Mouse (Mus musculus) MEL (cell line): ENCODE measurements around the gene Cntf. TPM values are rescaled to one million over a fixed set of nuclear protein-coding genes. Genes with fewer than 3 reads are reported as not detected.

ENCODE experiments used
- DNase-seq: peaks from one replicate; pipeline ENCODE4 v3.0.0; 2011; ENCODE audit warnings: low read depth, low spot score
- H3K27ac ChIP-seq: 2 replicates; pipeline ENCODE4 v1.5.1; 2012; ENCODE audit warnings: low read depth, mild to moderate bottlenecking, control low read depth, low read length, moderate library complexity; ENCODE audit not compliant: control insufficient read depth
- H3K27me3 ChIP-seq, 2 experiments: fragments of 150-350 bp in 1 of 2; sonication (generic) in 1 of 2; 2 replicates each; pipeline ENCODE4 v1.6.1; 2012; ENCODE audit warnings: low read length in 2 of 2, mild to moderate bottlenecking in 2 of 2, improper control_type of control experiment in 1 of 2, moderate library complexity in 1 of 2; ENCODE audit not compliant: insufficient read depth in 2 of 2, control insufficient read depth in 1 of 2
- H3K36me3 ChIP-seq, 2 experiments: 2 replicates each; pipeline ENCODE4 v1.6.1; 2012 to 2014; ENCODE audit warnings: low read length in 2 of 2, improper control_type of control experiment in 1 of 2, inconsistent platforms in 1 of 2, mild to moderate bottlenecking in 1 of 2; ENCODE audit not compliant: insufficient read depth in 2 of 2, control insufficient read depth in 1 of 2
- H3K4me1 ChIP-seq, 2 experiments: fragments of 150-350 bp in 1 of 2; sonication (generic) in 1 of 2; 2 replicates each; pipeline ENCODE4 v1.6.1; 2012; ENCODE audit warnings: low read length in 2 of 2, improper control_type of control experiment in 1 of 2, mild to moderate bottlenecking in 1 of 2; ENCODE audit not compliant: insufficient read depth in 2 of 2, control insufficient read depth in 1 of 2
- H3K4me3 ChIP-seq, 2 experiments: fragments of 150-350 bp in 1 of 2; sonication (generic) in 1 of 2; 2 replicates each; pipeline ENCODE4 v1.5.1; 2012; ENCODE audit warnings: low read depth in 2 of 2, low read length in 2 of 2, mild to moderate bottlenecking in 2 of 2, moderate library complexity in 2 of 2, control low read depth in 1 of 2, improper control_type of control experiment in 1 of 2; ENCODE audit not compliant: control insufficient read depth in 1 of 2, insufficient read depth in 1 of 2
- H3K79me2 ChIP-seq: 2 replicates; pipeline ENCODE4 v1.6.1; 2012; ENCODE audit warnings: mild to moderate bottlenecking, low read length, moderate library complexity; ENCODE audit not compliant: control insufficient read depth, poor library complexity, insufficient read depth
- H3K9ac ChIP-seq: 2 replicates; pipeline ENCODE4 v1.6.1; 2012; ENCODE audit warnings: low read depth, mild to moderate bottlenecking, control low read depth, low read length, moderate library complexity; ENCODE audit not compliant: control insufficient read depth, poor library complexity, severe bottlenecking
- H3K9me3 ChIP-seq: fragments of 150-350 bp; sonication (generic); replicated peaks from 2 replicates; pipeline ENCODE4 v1.6.1; 2012; ENCODE audit warnings: mild to moderate bottlenecking, low read length, improper control_type of control experiment, moderate library complexity; ENCODE audit not compliant: insufficient read depth
- GATA1 ChIP-seq: IDR thresholded peaks from 2 replicates; pipeline ENCODE4 v1.6.1; 2011; ENCODE audit warnings: low read depth, low read length, improper control_type of control experiment
- HCFC1 ChIP-seq: IDR thresholded peaks from 2 replicates; pipeline ENCODE4 v1.6.1; 2012; ENCODE audit warnings: low read depth, mild to moderate bottlenecking, inconsistent platforms, low read length, improper control_type of control experiment, moderate library complexity
- KAT2A ChIP-seq: conservative IDR thresholded peaks from 2 replicates; pipeline ENCODE4 v1.6.1; 2012; ENCODE audit warnings: low read depth, low read length, improper control_type of control experiment, inconsistent platforms
- MAFK ChIP-seq: IDR thresholded peaks from 2 replicates; pipeline ENCODE4 v1.6.1; 2011; ENCODE audit warnings: low read depth, mild to moderate bottlenecking, low read length, improper control_type of control experiment, borderline replicate concordance
- MXI1 ChIP-seq: IDR thresholded peaks from 2 replicates; pipeline ENCODE4 v1.6.1; 2011; ENCODE audit warnings: mild to moderate bottlenecking, low read depth, low read length, improper control_type of control experiment
- NELFE ChIP-seq: IDR thresholded peaks from 2 replicates; pipeline ENCODE4 v1.6.1; 2011; ENCODE audit warnings: low read depth, low read length, improper control_type of control experiment
- POLR2A ChIP-seq, 2 experiments: IDR thresholded peaks; 2 replicates each; pipeline ENCODE4 v1.6.1; 2011 to 2012; ENCODE audit warnings: low read length in 2 of 2, mild to moderate bottlenecking in 2 of 2, control low read depth in 1 of 2, improper control_type of control experiment in 1 of 2, low read depth in 1 of 2, moderate library complexity in 1 of 2; ENCODE audit not compliant: control insufficient read depth in 1 of 2, insufficient read depth in 1 of 2, poor library complexity in 1 of 2
- POLR2AphosphoS2 ChIP-seq: IDR thresholded peaks from 2 replicates; pipeline ENCODE4 v1.6.1; 2011; ENCODE audit warnings: low read length, improper control_type of control experiment
- POLR2AphosphoS5 ChIP-seq: IDR thresholded peaks from 2 replicates; pipeline ENCODE4 v1.6.1; 2012; ENCODE audit warnings: low read depth, borderline replicate concordance, mild to moderate bottlenecking, inconsistent platforms, low read length, moderate library complexity, mixed read lengths
- RCOR1 ChIP-seq: IDR thresholded peaks from 2 replicates; pipeline ENCODE4 v1.6.1; 2012; ENCODE audit warnings: low read depth, mild to moderate bottlenecking, inconsistent platforms, low read length, improper control_type of control experiment
- SIN3A ChIP-seq: IDR thresholded peaks from 2 replicates; pipeline ENCODE4 v1.6.1; 2012; ENCODE audit warnings: low read length, improper control_type of control experiment, inconsistent platforms
- TBP ChIP-seq: IDR thresholded peaks from 2 replicates; pipeline ENCODE4 v1.8.0; 2011; ENCODE audit warnings: low read depth, low read length, improper control_type of control experiment
- UBTF ChIP-seq: IDR thresholded peaks from 2 replicates; pipeline ENCODE4 v1.6.1; 2012; ENCODE audit warnings: low read depth, mild to moderate bottlenecking, inconsistent platforms, low read length, improper control_type of control experiment, moderate library complexity, borderline replicate concordance; ENCODE audit not compliant: insufficient read depth
- USF2 ChIP-seq, 2 experiments: IDR thresholded peaks; 2 replicates each; pipeline ENCODE4 v1.6.1; 2011 to 2012; ENCODE audit warnings: improper control_type of control experiment in 2 of 2, low read length in 2 of 2, borderline replicate concordance in 1 of 2, inconsistent platforms in 1 of 2, low read depth in 1 of 2, mild to moderate bottlenecking in 1 of 2; ENCODE audit not compliant: insufficient read depth in 1 of 2
- ZKSCAN1 ChIP-seq: IDR thresholded peaks from 2 replicates; pipeline ENCODE4 v1.6.1; 2012; ENCODE audit warnings: low read depth, mild to moderate bottlenecking, inconsistent platforms, low read length, improper control_type of control experiment, moderate library complexity
- ZMIZ1 ChIP-seq: IDR thresholded peaks from 2 replicates; pipeline ENCODE4 v1.6.1; 2012; ENCODE audit warnings: low read depth, mild to moderate bottlenecking, inconsistent platforms, low read length, improper control_type of control experiment, moderate library complexity
- ZNF384 ChIP-seq: IDR thresholded peaks from 2 replicates; pipeline ENCODE4 v1.6.1; 2012; ENCODE audit warnings: low read depth, mild to moderate bottlenecking, inconsistent platforms, low read length, improper control_type of control experiment
- polyA plus RNA-seq, 2 experiments: library from polyadenylated mRNA; stranded (reverse) in 1 of 2; unstranded in 1 of 2; fragments of >175 nt in 1 of 2; fragments of >200 nt in 1 of 2; gene quantifications; 2 replicates each; pipeline versions ENCODE4 v1.2.1 to v1.2.4; 2012; ENCODE audit warnings: low replicate concordance in 2 of 2, low read depth in 1 of 2; ENCODE audit not compliant: insufficient read length in 2 of 2, insufficient read depth in 1 of 2, missing spikeins in 1 of 2
- total RNA-seq: library from RNA; depleted of rRNA; stranded (reverse); fragments of 300-350 nt; gene quantifications from 2 replicates; pipeline ENCODE4 v1.2.3, GENCODE M21; 2012; rRNA removed

Cntf gene
- total RNA-seq (2.5 and 3.2 TPM in 2 replicates), polyA plus RNA-seq (1 to 10 TPM in 1 of 2 experiments, not detected in 1; 8.2 TPM)

GRCm38 (mm10) chr19:12765308-12765707 is at the start of gene Cntf:
Gene Cntf, minus strand, starts transcription at chr19:12765632.
- Histone ChIP-seq H3K36me3 (peaks cover 0 to 27% of the 10 kb centered on the region in 2 experiments; a peak in 2 of 4 replicates), H3K9ac (no peak within 1 kb of the TSS), H3K4me3 (no peak within 1 kb of the TSS), H3K27ac (no peak within 1 kb of the TSS), H3K9me3 (no peaks in the 10 kb centered on the region), H3K4me1 (no peaks in the 10 kb centered on the region), H3K79me2 (no peaks in the 10 kb centered on the region), H3K27me3 (no peaks in the 10 kb centered on the region)
- TF ChIP-seq ZKSCAN1 (no peak), NELFE (no peak), MXI1 (no peak), POLR2AphosphoS2 (no peak), POLR2A (IDR thresholded peaks at IDR 0.05; ENCODE audit: control insufficient read depth in 1 of 2, insufficient read depth in 1 of 2, low read depth in 1 of 2, low read length in 2 of 2, poor library complexity in 1 of 2) (peak in 1 of 2 experiments; percentile 34; a peak in 1 of 4 replicates), HCFC1 (no peak), SIN3A (no peak), ZMIZ1 (no peak)
- no peak for DNase-seq

DNA sequence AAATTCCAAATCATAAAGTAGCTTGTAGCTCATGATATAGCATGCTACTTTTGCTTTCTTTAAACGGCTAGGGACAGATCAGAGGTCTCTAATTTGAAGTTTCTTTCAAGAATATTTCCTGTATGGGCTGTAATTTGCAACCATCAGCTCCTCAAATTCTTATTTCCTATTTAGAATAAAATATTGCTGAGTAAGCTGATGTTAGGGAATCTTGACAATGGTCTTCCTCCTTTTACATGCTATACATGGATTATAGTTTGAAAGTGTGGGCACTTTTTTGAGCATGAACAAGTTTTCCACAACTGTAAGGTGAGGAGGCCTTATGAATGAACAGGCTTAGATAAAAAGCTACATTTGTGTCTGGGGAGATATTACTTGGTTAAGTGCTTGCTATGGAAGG is 48.5 kb upstream of the Cntf start:
- Histone ChIP-seq H3K9ac (no peak overlapping the region), H3K27ac (no peak overlapping the region), H3K4me1 (peaks cover 8 to 19% of the 10 kb centered on the region in 2 experiments), H3K4me3 (no peak overlapping the region), H3K9me3 (no peaks in the 10 kb centered on the region), H3K27me3 (no peaks in the 10 kb centered on the region), H3K79me2 (no peaks in the 10 kb centered on the region), H3K36me3 (peaks cover 0 to 6% of the 10 kb centered on the region in 2 experiments; a peak in 2 of 4 replicates)
- DNase-seq, result no peak
- TF ChIP-seq MAFK (peak; percentile 73), KAT2A (no peak), POLR2AphosphoS5 (no peak), RCOR1 (no peak)

DNA sequence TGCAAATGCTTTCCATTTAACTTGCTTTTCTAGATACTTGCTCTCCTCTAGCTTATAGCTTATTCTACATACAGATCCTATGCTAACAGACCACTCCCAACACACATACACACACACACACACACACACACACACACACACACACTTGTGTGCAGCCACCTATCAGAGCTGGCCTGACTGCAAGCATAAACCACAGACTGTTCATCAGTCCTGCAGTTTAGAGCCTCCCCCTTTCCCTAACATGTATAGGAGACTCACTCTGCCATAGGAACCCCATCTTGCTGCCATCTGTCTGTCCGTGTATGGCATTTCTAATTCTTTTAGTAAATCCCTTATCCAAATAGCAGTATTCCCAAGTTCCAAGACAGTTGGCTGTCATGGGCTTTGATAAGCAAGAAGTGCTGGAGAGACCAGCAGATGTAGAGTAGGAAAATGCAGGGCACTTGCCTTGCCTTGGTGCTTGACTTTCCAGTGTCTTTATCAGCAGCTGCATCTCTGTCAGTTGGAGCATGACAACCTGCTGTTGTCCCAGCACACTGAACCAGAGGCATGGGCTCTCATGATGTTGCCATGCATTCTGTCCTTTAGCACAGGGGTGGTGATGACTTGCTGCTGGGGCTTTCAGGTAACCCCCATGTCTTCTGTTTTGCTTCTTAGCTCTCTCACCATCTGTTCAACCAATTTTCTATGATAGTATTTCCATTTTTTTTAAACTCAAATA is 47.4 kb upstream of the Cntf start:
- Histone ChIP-seq H3K4me3 (no peak overlapping the region), H3K9me3 (no peaks in the 10 kb centered on the region), H3K27ac (no peak overlapping the region), H3K79me2 (no peaks in the 10 kb centered on the region), H3K4me1 (peaks cover 8 to 19% of the 10 kb centered on the region in 2 experiments), H3K36me3 (peaks cover 0 to 6% of the 10 kb centered on the region in 2 experiments; a peak in 2 of 4 replicates), H3K9ac (no peak overlapping the region), H3K27me3 (no peaks in the 10 kb centered on the region)
- TF ChIP-seq RCOR1 (no peak), NELFE (no peak), POLR2AphosphoS5 (no peak), UBTF (no peak), MXI1 (0 out of 2 replicates have a peak, but pooled peaks have one; percentile 13), TBP (no peak), ZNF384 (no peak), USF2 (IDR thresholded peaks at IDR 0.05; ENCODE audit: borderline replicate concordance in 1 of 2, insufficient read depth in 1 of 2, low read depth in 1 of 2, low read length in 2 of 2) (no peak), MAFK (no peak), GATA1 (peak; percentile 27; the same call in 1 of the 2 replicates)
- no peak for DNase-seq
